Mouse (Mus musculus): Measurements from ENCODE around the gene L3mbtl1. TPM values are rescaled to one million over a fixed set of nuclear protein-coding genes. Genes with fewer than 3 reads are reported as not detected.
"Not testable (repeated sequence)": the region's sequence is repeated elsewhere in the genome, so short reads cannot be mapped to it uniquely, and the experiment has no call there.

L3mbtl1 gene
- 4.6 and 8.3 TPM in 2 replicates for polyA plus RNA-seq (2015; fragmentation: Nextera tagmentation; extraction: Ambion mirVana)

GRCm38 (mm10) chr2:162943148-162943846 is at the start of gene L3mbtl1:
L3mbtl1 (plus strand) TSS chr2:162943472.
- peak within 1 kb of the TSS; percentile 75 for H3K27ac ChIP-seq (ENCODE audit: low read length)
- peak within 1 kb of the TSS; percentile 55 for H3K4me3 ChIP-seq (ENCODE audit: low read depth, low read length)
- H3K4me2 ChIP-seq (ENCODE audit: low read length), result peak within 1 kb of the TSS; percentile 89
- H3K4me1 ChIP-seq (ENCODE audit: control insufficient read depth, insufficient read depth, low read length), result peaks cover 6% of the 10 kb centered on the region; the same call in 1 of the 2 replicates
- WGBS, result under 1% methylated on average over 39 of the region's 40 CpGs
- ATAC-seq, result peak; percentile 90
- H3K9ac ChIP-seq (ENCODE audit: low read depth, low read length), result peak within 1 kb of the TSS; percentile 69
- no peaks in the 10 kb centered on the region; the same call in 1 of the 2 replicates for H3K27me3 ChIP-seq (ENCODE audit: control insufficient read depth, insufficient read depth, low read depth, low read length)
- H3K36me3 ChIP-seq (ENCODE audit: control insufficient read depth, insufficient read depth, low read length), result peaks cover 9% of the 10 kb centered on the region
- H3K9me3 ChIP-seq (replicated peaks; ENCODE audit: control insufficient read depth, low read length, poor library complexity, severe bottlenecking), result no peaks in the 10 kb centered on the region

GRCm38 (mm10) chr2:162899256-162899655 is 44.0 kb upstream of the L3mbtl1 start:
- not testable (repeated sequence) for H3K27me3 ChIP-seq (ENCODE audit: control insufficient read depth, insufficient read depth, low read depth, low read length); H3K36me3 ChIP-seq (ENCODE audit: control insufficient read depth, insufficient read depth, low read length); ATAC-seq; H3K4me1 ChIP-seq (ENCODE audit: control insufficient read depth, insufficient read depth, low read length); H3K9me3 ChIP-seq (replicated peaks; ENCODE audit: control insufficient read depth, low read length, poor library complexity, severe bottlenecking); H3K4me2 ChIP-seq (ENCODE audit: low read length); H3K27ac ChIP-seq (ENCODE audit: low read length); H3K9ac ChIP-seq (ENCODE audit: low read depth, low read length); H3K4me3 ChIP-seq (ENCODE audit: low read depth, low read length)
- 82% methylated on average over 20 of the region's 20 CpGs for WGBS

- 59% methylated on average over 12 of the region's 12 CpGs for WGBS
- H3K4me2 ChIP-seq (ENCODE audit: low read length), result no peak overlapping the region
- ATAC-seq, result no peak
- H3K27me3 ChIP-seq (ENCODE audit: control insufficient read depth, insufficient read depth, low read depth, low read length), result no peaks in the 10 kb centered on the region
- no peaks in the 10 kb centered on the region for H3K4me1 ChIP-seq (ENCODE audit: control insufficient read depth, insufficient read depth, low read length)
- H3K9me3 ChIP-seq (replicated peaks; ENCODE audit: control insufficient read depth, low read length, poor library complexity, severe bottlenecking), result no peaks in the 10 kb centered on the region
- no peak overlapping the region for H3K4me3 ChIP-seq (ENCODE audit: low read depth, low read length)
- H3K9ac ChIP-seq (ENCODE audit: low read depth, low read length), result no peak overlapping the region
- H3K27ac ChIP-seq (ENCODE audit: low read length), result no peak overlapping the region
- no peaks in the 10 kb centered on the region for H3K36me3 ChIP-seq (ENCODE audit: control insufficient read depth, insufficient read depth, low read length)
Observed at GRCm38 (mm10) chr2:162899880-162900589, 43.2 kb upstream of the L3mbtl1 start.

- 16% methylated on average over 2 of the region's 2 CpGs for WGBS
- H3K36me3 ChIP-seq (ENCODE audit: control insufficient read depth, insufficient read depth, low read length), result no peaks in the 10 kb centered on the region
- H3K9ac ChIP-seq (ENCODE audit: low read depth, low read length), result no peak overlapping the region
- H3K4me2 ChIP-seq (ENCODE audit: low read length), result no peak overlapping the region
- no peaks in the 10 kb centered on the region for H3K9me3 ChIP-seq (replicated peaks; ENCODE audit: control insufficient read depth, low read length, poor library complexity, severe bottlenecking)
- H3K4me3 ChIP-seq (ENCODE audit: low read depth, low read length), result no peak overlapping the region
- no peak overlapping the region for H3K27ac ChIP-seq (ENCODE audit: low read length)
- no peaks in the 10 kb centered on the region for H3K4me1 ChIP-seq (ENCODE audit: control insufficient read depth, insufficient read depth, low read length)
- no peaks in the 10 kb centered on the region for H3K27me3 ChIP-seq (ENCODE audit: control insufficient read depth, insufficient read depth, low read depth, low read length)
- ATAC-seq, result no peak
Observed at GRCm38 (mm10) chr2:162900590-162900916, 42.7 kb upstream of the L3mbtl1 start.

- 85% methylated on average over 4 of the region's 4 CpGs for WGBS
Observed at GRCm38 (mm10) chr2:162905902-162906301, 37.4 kb upstream of the L3mbtl1 start.

GRCm38 (mm10) chr2:162908052-162908491 is 35.2 kb upstream of the L3mbtl1 start:
- 38% methylated on average over 16 of the region's 16 CpGs for WGBS
- no peak overlapping the region for H3K27ac ChIP-seq (ENCODE audit: low read length)
- no peaks in the 10 kb centered on the region for H3K4me1 ChIP-seq (ENCODE audit: control insufficient read depth, insufficient read depth, low read length)
- H3K9ac ChIP-seq (ENCODE audit: low read depth, low read length), result no peak overlapping the region
- H3K4me2 ChIP-seq (ENCODE audit: low read length), result 0 out of 2 replicates have a peak overlapping the region, but pooled peaks have one; percentile 12
- H3K4me3 ChIP-seq (ENCODE audit: low read depth, low read length), result no peak overlapping the region
- no peak for ATAC-seq
- no peaks in the 10 kb centered on the region for H3K9me3 ChIP-seq (replicated peaks; ENCODE audit: control insufficient read depth, low read length, poor library complexity, severe bottlenecking)
- H3K36me3 ChIP-seq (ENCODE audit: control insufficient read depth, insufficient read depth, low read length), result no peaks in the 10 kb centered on the region
- H3K27me3 ChIP-seq (ENCODE audit: control insufficient read depth, insufficient read depth, low read depth, low read length), result no peaks in the 10 kb centered on the region

More at GRCm38 (mm10) chr2:162905902-162906301, 37.4 kb upstream of the L3mbtl1 start:
- H3K4me3 ChIP-seq (ENCODE audit: low read depth, low read length), result no peak overlapping the region
- no peaks in the 10 kb centered on the region for H3K4me1 ChIP-seq (ENCODE audit: control insufficient read depth, insufficient read depth, low read length)
- no peaks in the 10 kb centered on the region for H3K36me3 ChIP-seq (ENCODE audit: control insufficient read depth, insufficient read depth, low read length)
- ATAC-seq, result no peak
- no peaks in the 10 kb centered on the region for H3K9me3 ChIP-seq (replicated peaks; ENCODE audit: control insufficient read depth, low read length, poor library complexity, severe bottlenecking)
- no peaks in the 10 kb centered on the region for H3K27me3 ChIP-seq (ENCODE audit: control insufficient read depth, insufficient read depth, low read depth, low read length)
- no peak overlapping the region for H3K27ac ChIP-seq (ENCODE audit: low read length)
- no peak overlapping the region for H3K9ac ChIP-seq (ENCODE audit: low read depth, low read length)
- no peak overlapping the region for H3K4me2 ChIP-seq (ENCODE audit: low read length)

- Histone ChIP-seq H3K9me3 (replicated peaks; ENCODE audit: control insufficient read depth, low read length, poor library complexity, severe bottlenecking) (peaks cover 2% of the 10 kb centered on the region; the same call in 1 of the 2 replicates), H3K27ac (ENCODE audit: low read length) (no peak overlapping the region), H3K9ac (ENCODE audit: low read depth, low read length) (no peak overlapping the region), H3K4me3 (ENCODE audit: low read depth, low read length) (no peak overlapping the region), H3K27me3 (ENCODE audit: control insufficient read depth, insufficient read depth, low read depth, low read length) (no peaks in the 10 kb centered on the region), H3K4me2 (ENCODE audit: low read length) (no peak overlapping the region), H3K4me1 (ENCODE audit: control insufficient read depth, insufficient read depth, low read length) (no peaks in the 10 kb centered on the region), H3K36me3 (ENCODE audit: control insufficient read depth, insufficient read depth, low read length) (no peaks in the 10 kb centered on the region)
- WGBS, result 64% methylated on average over 3 of the region's 3 CpGs
- ATAC-seq, result no peak
Observed at GRCm38 (mm10) chr2:162914040-162914439, 29.2 kb upstream of the L3mbtl1 start.

- no peaks in the 10 kb centered on the region for H3K27me3 ChIP-seq (ENCODE audit: control insufficient read depth, insufficient read depth, low read depth, low read length)
- no peak overlapping the region for H3K4me3 ChIP-seq (ENCODE audit: low read depth, low read length)
- H3K9ac ChIP-seq (ENCODE audit: low read depth, low read length), result no peak overlapping the region
- H3K27ac ChIP-seq (ENCODE audit: low read length), result no peak overlapping the region
- no peak overlapping the region for H3K4me2 ChIP-seq (ENCODE audit: low read length)
- no peaks in the 10 kb centered on the region for H3K4me1 ChIP-seq (ENCODE audit: control insufficient read depth, insufficient read depth, low read length)
- H3K36me3 ChIP-seq (ENCODE audit: control insufficient read depth, insufficient read depth, low read length), result no peaks in the 10 kb centered on the region
- WGBS, result 52% methylated on average over 2 of the region's 2 CpGs
- ATAC-seq, result no peak
- peaks cover 2% of the 10 kb centered on the region; the same call in 1 of the 2 replicates for H3K9me3 ChIP-seq (replicated peaks; ENCODE audit: control insufficient read depth, low read length, poor library complexity, severe bottlenecking)
Observed at GRCm38 (mm10) chr2:162914519-162914918, 28.8 kb upstream of the L3mbtl1 start.

GRCm38 (mm10) chr2:162919926-162920325 is 23.3 kb upstream of the L3mbtl1 start:
- H3K27me3 ChIP-seq (ENCODE audit: control insufficient read depth, insufficient read depth, low read depth, low read length), result no peaks in the 10 kb centered on the region
- no peak for ATAC-seq
- no peak overlapping the region for H3K9ac ChIP-seq (ENCODE audit: low read depth, low read length)
- H3K4me2 ChIP-seq (ENCODE audit: low read length), result no peak overlapping the region
- H3K36me3 ChIP-seq (ENCODE audit: control insufficient read depth, insufficient read depth, low read length), result no peaks in the 10 kb centered on the region
- no peak overlapping the region for H3K27ac ChIP-seq (ENCODE audit: low read length)
- WGBS, result 82% methylated on average over 5 of the region's 5 CpGs
- no peaks in the 10 kb centered on the region for H3K4me1 ChIP-seq (ENCODE audit: control insufficient read depth, insufficient read depth, low read length)
- no peak overlapping the region for H3K4me3 ChIP-seq (ENCODE audit: low read depth, low read length)
- peaks cover 2% of the 10 kb centered on the region; the same call in 1 of the 2 replicates for H3K9me3 ChIP-seq (replicated peaks; ENCODE audit: control insufficient read depth, low read length, poor library complexity, severe bottlenecking)
